Comparison of ENCODE assay signal across 28 mouse cellular contexts in the genomic region with DNA sequence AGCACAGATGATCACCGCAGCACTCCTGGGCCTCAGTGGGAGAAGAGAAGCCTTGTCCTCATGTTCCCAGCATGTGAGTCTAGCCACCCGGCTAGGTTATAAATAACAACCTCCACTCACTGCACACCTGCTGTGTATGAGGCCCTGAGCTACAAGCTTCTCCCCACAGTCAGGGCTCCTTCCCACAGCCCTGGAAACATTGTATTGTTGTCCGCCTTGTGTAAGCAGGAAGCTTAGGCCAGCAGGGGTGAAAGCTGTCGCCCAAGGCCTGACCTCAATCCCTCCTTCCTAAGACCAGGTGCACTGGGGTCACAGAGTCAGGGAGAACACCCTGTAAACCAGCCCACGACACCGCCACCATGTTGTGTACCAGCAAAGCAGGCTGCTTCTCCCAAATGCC. TPM values are rescaled to one million over a fixed set of nuclear protein-coding genes. Genes with fewer than 3 reads are reported as not detected.
DNase-seq lines count a peak whose midpoint lies in the region; ATAC-seq and TF ChIP-seq lines count a peak whose summit lies in the region.
"Had no signal": no experiment of that assay in that cellular context is flagged by ENCODE, and none has a peak within 500 bp of the region (broad histone marks: within the 10 kb centered on the region; RNA-seq: fewer than 3 reads in every experiment).

No protein-coding gene starts in this region.

- intact Hi-C loops in gastrocnemius, adult 2 months (cut with DNase I): no loop called here

- no peaks in the 10 kb centered on the region for H3K27me3 ChIP-seq in heart, embryonic 15.5 days
- no peaks in the 10 kb centered on the region for H3K27me3 ChIP-seq in stomach, postnatal 0 days (ENCODE audit: control insufficient read depth, insufficient read depth, low read length)

- 0 out of 2 replicates have a peak overlapping the region, but pooled peaks have one; percentile 6 for H3K4me2 ChIP-seq in heart, embryonic 15.5 days
- H3K4me2 ChIP-seq in stomach, postnatal 0 days (replicated peaks; ENCODE audit: low read depth): no peak overlapping the region
- H3K4me2 ChIP-seq: forebrain, embryonic 13.5 days; hindbrain, embryonic 13.5 days; limb, embryonic 12.5 days; liver, embryonic 15.5 days; lung, embryonic 14.5 days; midbrain, embryonic 13.5 days had no signal

- peak overlapping the region; percentile 65 for H3K27ac ChIP-seq in gastrocnemius, adult 2 months
- H3K27ac ChIP-seq in heart, embryonic 15.5 days: 0 out of 2 replicates have a peak overlapping the region, but pooled peaks have one; percentile 20
- peak overlapping the region; percentile 13; the same call in 1 of the 2 replicates for H3K27ac ChIP-seq in stomach, postnatal 0 days (replicated peaks)
- H3K27ac ChIP-seq: forebrain, embryonic 13.5 days; hindbrain, embryonic 13.5 days; layer of hippocampus, adult 2 months; left cerebral cortex, adult 2 months; limb, embryonic 12.5 days; liver, embryonic 15.5 days; midbrain, embryonic 13.5 days had no signal

- no peak for DNase-seq in gastrocnemius, adult 2 months
- DNase-seq in gastrocnemius, postnatal 25 days: no peak
- no peak for DNase-seq in heart, adult 9 months (ENCODE audit: low spot score in 2 of 2)
- DNase-seq in retina, postnatal 1 day: peak; percentile 43
- DNase-seq in retina, embryonic 14.5 days (ENCODE audit: low spot score): no peak
- DNase-seq in stomach, postnatal 0 days (ENCODE audit: low spot score): no peak
- DNase-seq: adrenal gland, adult 2 months; adrenal gland, postnatal 36 days; cerebellum, adult 18-20 months; cerebellum, postnatal 10 days; gastrocnemius, postnatal 14 days; heart, adult 11 months; heart, postnatal 4 days; kidney, postnatal 36 days; lung, embryonic 14.5 days; right cerebral cortex, postnatal 25 days had no signal

- H3K9ac ChIP-seq in heart, embryonic 15.5 days: no peak overlapping the region
- no peak overlapping the region for H3K9ac ChIP-seq in stomach, postnatal 0 days (ENCODE audit: low read length)
- H3K9ac ChIP-seq: forebrain, embryonic 13.5 days; hindbrain, embryonic 13.5 days; limb, embryonic 12.5 days; liver, embryonic 15.5 days; lung, embryonic 14.5 days; midbrain, embryonic 13.5 days had no signal

- no peaks in the 10 kb centered on the region for H3K9me3 ChIP-seq in heart, embryonic 15.5 days (replicated peaks)
- H3K9me3 ChIP-seq in stomach, postnatal 0 days (ENCODE audit: control insufficient read depth, low read length): no peaks in the 10 kb centered on the region
- H3K9me3 ChIP-seq: forebrain, embryonic 13.5 days; hindbrain, embryonic 13.5 days; limb, embryonic 12.5 days; liver, embryonic 15.5 days; midbrain, embryonic 13.5 days had no signal

- no peak overlapping the region for H3K4me3 ChIP-seq in gastrocnemius, adult 2 months
- no peak overlapping the region for H3K4me3 ChIP-seq in heart, embryonic 15.5 days
- H3K4me3 ChIP-seq in stomach, postnatal 0 days (ENCODE audit: low read depth, low read length): no peak overlapping the region
- H3K4me3 ChIP-seq: erythroblast, embryonic 14.5 days; forebrain, embryonic 13.5 days; hindbrain, embryonic 13.5 days; layer of hippocampus, adult 2 months; left cerebral cortex, adult 2 months; limb, embryonic 12.5 days; liver, embryonic 15.5 days; midbrain, embryonic 13.5 days had no signal

- no peaks in the 10 kb centered on the region for H3K36me3 ChIP-seq in heart, embryonic 15.5 days
- H3K36me3 ChIP-seq in stomach, postnatal 0 days (ENCODE audit: control insufficient read depth, insufficient read depth, low read length): no peaks in the 10 kb centered on the region
- H3K36me3 ChIP-seq: hindbrain, embryonic 13.5 days; limb, embryonic 12.5 days; liver, embryonic 15.5 days; midbrain, embryonic 13.5 days had no signal

- TF ChIP-seq EP300 in stomach, postnatal 0 days (optimal IDR thresholded peaks at IDR 0.05): no peak

- no peak for ATAC-seq in heart, embryonic 15.5 days (replicated peaks; ENCODE audit: insufficient number of reproducible peaks, insufficient read depth, low FRiP score, low read depth)
- no peak for ATAC-seq in stomach, postnatal 0 days (ENCODE audit: low FRiP score, low TSS enrichment)
- ATAC-seq in erythroid progenitor cell, adult 5-6 weeks (replicated peaks; ENCODE audit: low FRiP score, poor library complexity, severe bottlenecking): no peak
- ATAC-seq: activated CD4-positive, CD25-positive, alpha-beta regulatory T cell, adult 4 months; forebrain, embryonic 13.5 days; intestine, embryonic 16.5 days; midbrain, embryonic 13.5 days had no signal

- H3K4me1 ChIP-seq in heart, embryonic 15.5 days (replicated peaks): peaks cover 34% of the 10 kb centered on the region
- no peaks in the 10 kb centered on the region for H3K4me1 ChIP-seq in stomach, postnatal 0 days (replicated peaks; ENCODE audit: control insufficient read depth, insufficient read depth)

- 66% methylated on average over 6 of the region's 6 CpGs for WGBS in heart, embryonic 15.5 days
- WGBS in stomach, postnatal 0 days: 63% methylated on average over 6 of the region's 6 CpGs

- TF ChIP-seq CTCF in gastrocnemius, adult 2 months (IDR thresholded peaks at IDR 0.05): no peak
- TF ChIP-seq CTCF in stomach, postnatal 0 days (IDR thresholded peaks at IDR 0.05; ENCODE audit: low read depth): no peak

RNA-seq across cellular contexts. Expression of a gene that starts 2.7 kb away (rescaled TPM):
- total RNA-seq in gastrocnemius, adult 2 months (2021): 10 to 100 TPM; 21.8 to 41.9 TPM
- total RNA-seq in gastrocnemius, postnatal 25 days (2021): 10 to 100 TPM; 48.6 to 56.6 TPM
- 134 and 142 TPM in 2 replicates for polyA plus RNA-seq in heart, embryonic 15.5 days (2015; fragmentation: Nextera tagmentation; extraction: Ambion mirVana)
- 77.3 and 85.9 TPM in 2 replicates for polyA plus RNA-seq in stomach, postnatal 0 days (2015; fragmentation: Nextera tagmentation; extraction: Ambion mirVana)
- total RNA-seq in erythroid progenitor cell, adult 5-6 weeks (2015; ENCODE audit: low replicate concordance): not detected in 2 replicates
- 0.39 TPM in 1 of 2 replicates, not detected in the other for total RNA-seq in erythroid progenitor cell, adult 5-6 weeks (2017; ENCODE audit: low replicate concordance)

Comparison
In these comparisons a context has a peak if more than half of its experiments do, and no peak if none do; other contexts are left out.
1. H3K27ac ChIP-seq: peak in every context shown above with its lines; median percentile 65 in gastrocnemius, adult 2 months; 20 in heart, embryonic 15.5 days; 13 in stomach, postnatal 0 days.
2. RNA of a gene that starts 2.7 kb away (total RNA-seq): 48.6 to 56.6 TPM in gastrocnemius, postnatal 25 days and 21.8 to 41.9 TPM in gastrocnemius, adult 2 months; 0.39 TPM in erythroid progenitor cell, adult 5-6 weeks; every median in the first group is over 10 times any median in the second.